8 mouse cellular contexts compared by ENCODE assay signal in genomic region chr11:78044758-78045251, GRCm38 (mm10). TPM values are rescaled to one million over a fixed set of nuclear protein-coding genes. Genes with fewer than 3 reads are reported as not detected.
A peak's percentile ranks its signal among the peaks of the same experiment; 100 is the strongest.
DNase-seq lines count a peak whose midpoint lies in the region; ATAC-seq lines count a peak whose summit lies in the region.
"Had no signal": no experiment of that assay in that cellular context is flagged by ENCODE, and none has a peak within 500 bp of the region (broad histone marks: within the 10 kb centered on the region; RNA-seq: fewer than 3 reads in every experiment).

No protein-coding gene starts in this region.

- no peaks in the 10 kb centered on the region for H3K9me3 ChIP-seq in heart, embryonic 14.5 days (ENCODE audit: control insufficient read depth, low read length)
- H3K9me3 ChIP-seq in forebrain, embryonic 13.5 days (replicated peaks) = no peaks in the 10 kb centered on the region

- H3K9ac ChIP-seq in heart, embryonic 14.5 days (ENCODE audit: low read length) = no peak overlapping the region
- H3K9ac ChIP-seq in forebrain, embryonic 13.5 days = no peak overlapping the region
- H3K9ac ChIP-seq: limb, embryonic 13.5 days had no signal

- H3K4me1 ChIP-seq in heart, embryonic 14.5 days (ENCODE audit: control insufficient read depth in 2 of 2, insufficient read depth in 2 of 2, low read length in 2 of 2) = peaks cover 11 to 13% of the 10 kb centered on the region in 2 experiments
- H3K4me1 ChIP-seq in forebrain, embryonic 13.5 days = 0 out of 2 replicates have a peak, but pooled peaks cover 5% of the 10 kb centered on the region

- peak; percentile 72 for DNase-seq in 3T3-L1 (ENCODE audit: low read depth, low spot score)
- DNase-seq in MN1 (ENCODE audit: low spot score) = peak; percentile 72
- DNase-seq in cerebellum, postnatal 10 days = peak; percentile 95
- peak; percentile 38 to 45 for DNase-seq in layer of hippocampus, postnatal 14 days (ENCODE audit: low spot score in 2 of 2)
- peak; percentile 73 to 79 for DNase-seq in right cerebral cortex, postnatal 10 days (ENCODE audit: low spot score in 2 of 2)

- no peak overlapping the region for H3K4me3 ChIP-seq in heart, embryonic 14.5 days (ENCODE audit: control insufficient read depth in 1 of 2, insufficient read depth in 1 of 2, low read depth in 1 of 2, low read length in 2 of 2)
- no peak overlapping the region for H3K4me3 ChIP-seq in forebrain, embryonic 13.5 days
- H3K4me3 ChIP-seq: limb, embryonic 13.5 days had no signal

- 25% methylated on average over 5 of the region's 5 CpGs for WGBS in heart, embryonic 14.5 days
- WGBS in forebrain, embryonic 13.5 days = 76% methylated on average over 5 of the region's 5 CpGs

- H3K36me3 ChIP-seq in heart, embryonic 14.5 days (ENCODE audit: control insufficient read depth, insufficient read depth, low read length) = peaks cover 14% of the 10 kb centered on the region; the same call in 1 of the 2 replicates
- H3K36me3 ChIP-seq in forebrain, embryonic 13.5 days (ENCODE audit: poor library complexity, severe bottlenecking) = peaks cover 35% of the 10 kb centered on the region

- peak; percentile 90 for ATAC-seq in heart, embryonic 14.5 days (ENCODE audit: insufficient number of reproducible peaks, insufficient read depth, low FRiP score, low read depth)
- ATAC-seq in forebrain, embryonic 13.5 days = no peak

- H3K27ac ChIP-seq in heart, embryonic 14.5 days (replicated peaks in 1 of 2; ENCODE audit: control insufficient read depth in 1 of 2, insufficient read depth in 1 of 2, low read depth in 2 of 2, low read length in 2 of 2) = peak overlapping the region; percentile 91 to 96
- H3K27ac ChIP-seq in forebrain, embryonic 13.5 days = no peak overlapping the region
- H3K27ac ChIP-seq: limb, embryonic 13.5 days had no signal

- H3K27me3 ChIP-seq in heart, embryonic 14.5 days (ENCODE audit: control insufficient read depth, insufficient read depth, low read length) = no peaks in the 10 kb centered on the region
- no peaks in the 10 kb centered on the region for H3K27me3 ChIP-seq in forebrain, embryonic 13.5 days
- H3K27me3 ChIP-seq: limb, embryonic 13.5 days had no signal

- no peak overlapping the region for H3K4me2 ChIP-seq in heart, embryonic 14.5 days (ENCODE audit: low read length)
- H3K4me2 ChIP-seq in forebrain, embryonic 13.5 days = no peak overlapping the region
- H3K4me2 ChIP-seq: limb, embryonic 13.5 days had no signal

RNA-seq across cellular contexts. Expression of gene Flot2, which starts 7.1 kb away (rescaled TPM):
- polyA plus RNA-seq in heart, embryonic 14.5 days (2014; fragmentation: Nextera tagmentation; extraction: Ambion mirVana) = 95.2 and 98.3 TPM in 2 replicates
- 100 to 1,000 TPM; 109 to 122 TPM for total RNA-seq in layer of hippocampus, postnatal 14 days (2021)
- polyA plus RNA-seq in forebrain, embryonic 13.5 days (2015; fragmentation: Nextera tagmentation; extraction: Ambion mirVana) = 69.6 and 78.1 TPM in 2 replicates

RNA-seq across cellular contexts. Expression of gene Dhrs13, which starts 12.7 kb away (rescaled TPM):
- polyA plus RNA-seq in heart, embryonic 14.5 days (2014; fragmentation: Nextera tagmentation; extraction: Ambion mirVana) = 14.4 and 18.0 TPM in 2 replicates
- total RNA-seq in layer of hippocampus, postnatal 14 days (2021) = 10 to 100 TPM; 11.2 to 11.3 TPM
- 23.4 and 26.6 TPM in 2 replicates for polyA plus RNA-seq in forebrain, embryonic 13.5 days (2015; fragmentation: Nextera tagmentation; extraction: Ambion mirVana)

RNA-seq across cellular contexts. Expression of gene Eral1, which starts 35.4 kb away (rescaled TPM):
- polyA plus RNA-seq in heart, embryonic 14.5 days (2014; fragmentation: Nextera tagmentation; extraction: Ambion mirVana) = 23.9 and 25.7 TPM in 2 replicates
- 10 to 100 TPM; 19.7 to 20.8 TPM for total RNA-seq in layer of hippocampus, postnatal 14 days (2021)
- 33.0 and 36.6 TPM in 2 replicates for polyA plus RNA-seq in forebrain, embryonic 13.5 days (2015; fragmentation: Nextera tagmentation; extraction: Ambion mirVana)

RNA-seq across cellular contexts. Expression of gene Fam222b, which starts 49.7 kb away (rescaled TPM):
- polyA plus RNA-seq in heart, embryonic 14.5 days (2014; fragmentation: Nextera tagmentation; extraction: Ambion mirVana) = 17.0 and 19.4 TPM in 2 replicates
- 10 to 100 TPM; 26.7 to 30.7 TPM for total RNA-seq in layer of hippocampus, postnatal 14 days (2021)
- 22.1 and 23.7 TPM in 2 replicates for polyA plus RNA-seq in forebrain, embryonic 13.5 days (2015; fragmentation: Nextera tagmentation; extraction: Ambion mirVana)

Comparison
In these comparisons a context has a peak if more than half of its experiments do, and no peak if none do; other contexts are left out.
1. DNase-seq: peak in every context shown above with its lines; median percentile 95 in cerebellum, postnatal 10 days; 76 in right cerebral cortex, postnatal 10 days; 72 in 3T3-L1; 72 in MN1; 42 in layer of hippocampus, postnatal 14 days.